Mouse (Mus musculus) limb, embryonic 15.5 days (tissue): Measurements from ENCODE around the gene Smdt1. TPM values are rescaled to one million over a fixed set of nuclear protein-coding genes. Genes with fewer than 3 reads are reported as not detected.

ENCODE experiments used
- microRNA-seq: library from miRNA; unstranded; fragments of <30 nt; microRNA quantifications from one replicate; pipeline ENCODE4, GENCODE M21; 2016
- polyA plus RNA-seq: library from polyadenylated mRNA; unstranded; fragments of >200 nt; fragmentation: Nextera tagmentation; extraction: Ambion mirVana; gene quantifications from 2 replicates; pipeline ENCODE4 v1.2.1, GENCODE M21; 2015

The Smdt1 gene
- polyA plus RNA-seq, 1 experiment from 2014 or later = 262 TPM

Small RNAs within 50 kb of the gene (microRNA-seq; reads per million reads assigned to microRNA genes)
- gene Mir7684 = not detected

Other genes with a start within 250 kb of the Smdt1 start
- gene Ccdc134, start 211.0 kb upstream of the Smdt1 start, polyA plus RNA-seq = 24.6 and 28.8 TPM in 2 replicates
- 155 and 165 TPM in 2 replicates for gene Srebf2, start 191.8 kb upstream of the Smdt1 start, polyA plus RNA-seq
- gene Shisa8, start 126.1 kb upstream of the Smdt1 start, polyA plus RNA-seq = 0.25 and 0.40 TPM in 2 replicates
- gene Tnfrsf13c, start 114.6 kb upstream of the Smdt1 start, polyA plus RNA-seq = 0.19 and 0.29 TPM in 2 replicates
- 48.5 and 49.5 TPM in 2 replicates for gene Cenpm, start 94.2 kb upstream of the Smdt1 start, polyA plus RNA-seq
- not detected in 2 replicates for gene 1500009C09Rik, start 86.6 kb upstream of the Smdt1 start, polyA plus RNA-seq
- gene Sept3, start 64.1 kb upstream of the Smdt1 start, polyA plus RNA-seq = 5.5 and 8.4 TPM in 2 replicates
- gene Wbp2nl, start 40.0 kb upstream of the Smdt1 start, polyA plus RNA-seq = 0.10 and 0.12 TPM in 2 replicates
- gene Naga, start within 50 bp of the Smdt1 start, polyA plus RNA-seq = 56.6 and 62.5 TPM in 2 replicates
- 22.9 and 25.0 TPM in 2 replicates for gene Pheta2, start within 50 bp of the Smdt1 start, polyA plus RNA-seq
- gene Ndufa6, start 15.4 kb downstream of the Smdt1 start, polyA plus RNA-seq = 261 and 281 TPM in 2 replicates
- gene Cyp2d22, start 41.3 kb downstream of the Smdt1 start, polyA plus RNA-seq = 6.0 and 7.4 TPM in 2 replicates
- not detected in 2 replicates for gene Cyp2d11, start 55.1 kb downstream of the Smdt1 start, polyA plus RNA-seq
- gene Cyp2d10, start 68.2 kb downstream of the Smdt1 start, polyA plus RNA-seq = not detected in 2 replicates
- gene Cyp2d9, start 94.5 kb downstream of the Smdt1 start, polyA plus RNA-seq = 0.23 TPM in 1 of 2 replicates, not detected in the other
- not detected in 2 replicates for gene Cyp2d12, start 216.1 kb downstream of the Smdt1 start, polyA plus RNA-seq